Mouse (Mus musculus): ENCODE results near the gene Ocel1.

Gene Ocel1

GRCm38 (mm10) chr8:71380178-71381171, 9.4 kb downstream of the Ocel1 start:
- no peak for DNase-seq

- DNase-seq = peak; percentile 46 to 59
These were observed 10.4 kb downstream of the Ocel1 start, which contains the start of gene Nr2f6 for GRCm38 (mm10) chr8:71381421-71381970. Gene Nr2f6, minus strand, starts transcription at chr8:71381960.

GRCm38 (mm10) chr8:71381971-71382961, 11.2 kb downstream of the Ocel1 start:
- DNase-seq = peak; percentile 82 to 85

- DNase-seq = no peak
These were observed 12.3 kb downstream of the Ocel1 start for GRCm38 (mm10) chr8:71383396-71383795.

- DNase-seq = no peak
These were observed 12.8 kb downstream of the Ocel1 start for GRCm38 (mm10) chr8:71383860-71384259.

GRCm38 (mm10) chr8:71385212-71385835, 14.2 kb downstream of the Ocel1 start:
- no peak for DNase-seq

- DNase-seq = no peak
These were observed 17.2 kb downstream of the Ocel1 start for GRCm38 (mm10) chr8:71388267-71388666.

- peak in 1 of 2 experiments; percentile 1 for DNase-seq
These were observed 20.6 kb downstream of the Ocel1 start for GRCm38 (mm10) chr8:71391696-71392095.

- DNase-seq = peak in 1 of 2 experiments; percentile 1
These were observed 21.3 kb downstream of the Ocel1 start for GRCm38 (mm10) chr8:71392391-71392790.

GRCm38 (mm10) chr8:71392871-71393270, 21.8 kb downstream of the Ocel1 start:
- DNase-seq = peak in 1 of 2 experiments; percentile 5

GRCm38 (mm10) chr8:71394481-71394880, 23.4 kb downstream of the Ocel1 start:
- peak in 1 of 2 experiments; percentile 3 for DNase-seq

GRCm38 (mm10) chr8:71395071-71395470, 24.0 kb downstream of the Ocel1 start:
- peak; percentile 1 to 3 for DNase-seq

GRCm38 (mm10) chr8:71395629-71396028, 24.5 kb downstream of the Ocel1 start, which contains the start of gene Ushbp1:
Gene Ushbp1, minus strand, starts transcription at chr8:71395802.
- DNase-seq = peak; percentile 3 to 7

- DNase-seq = peak; percentile 81
These were observed 25.7 kb downstream of the Ocel1 start, which contains the start of gene Babam1 for GRCm38 (mm10) chr8:71396639-71397305. Gene Babam1, plus strand, starts transcription at chr8:71396861.

- DNase-seq = peak; percentile 1 to 9
These were observed 26.6 kb downstream of the Ocel1 start for GRCm38 (mm10) chr8:71397701-71398100.

- DNase-seq = peak in 1 of 2 experiments; percentile 1
These were observed 29.7 kb downstream of the Ocel1 start for GRCm38 (mm10) chr8:71400826-71401225.

GRCm38 (mm10) chr8:71401454-71401853, 30.4 kb downstream of the Ocel1 start:
- DNase-seq = peak in 1 of 2 experiments; percentile 3

GRCm38 (mm10) chr8:71402446-71402964, 31.4 kb downstream of the Ocel1 start:
- peak in 1 of 2 experiments; percentile 2 for DNase-seq

- DNase-seq = peak in 1 of 2 experiments; percentile 2
These were observed 32.2 kb downstream of the Ocel1 start for GRCm38 (mm10) chr8:71403107-71403885.

GRCm38 (mm10) chr8:71404011-71404410, 32.9 kb downstream of the Ocel1 start:
- peak in 1 of 2 experiments; percentile 3 for DNase-seq
